Mouse (Mus musculus): ENCODE results near the gene Defa30.
"Not testable (repeated sequence)": the region's sequence is repeated elsewhere in the genome, so short reads cannot be mapped to it uniquely, and the experiment has no call there.

DNA sequence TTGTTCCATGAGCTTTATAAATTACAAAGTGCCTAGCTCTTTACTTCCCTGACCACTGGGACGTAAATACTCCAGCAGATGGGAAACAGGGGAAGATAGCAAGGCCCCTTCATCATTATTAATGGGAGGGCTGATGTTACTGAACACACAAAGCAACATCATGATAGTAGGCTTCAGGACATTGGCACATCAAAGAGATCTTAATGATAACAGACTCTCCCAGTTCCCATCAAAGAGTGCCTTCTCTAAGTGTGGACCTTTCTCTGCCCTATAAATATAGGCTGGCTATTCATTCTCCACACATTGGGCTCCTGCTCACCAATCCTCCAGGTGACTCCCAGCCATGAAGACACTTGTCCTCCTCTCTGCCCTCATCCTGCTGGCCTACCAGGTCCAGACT is 27.5 kb downstream of the Defa30 start, which contains the start of gene Defa22:
- TF ChIP-seq POLR2A (IDR thresholded peaks at IDR 0.05; ENCODE audit: extremely low read depth, insufficient read depth, low read length); CTCF (IDR thresholded peaks at IDR 0.05; ENCODE audit: low read depth, low read length): not testable (repeated sequence)

Data from liver, adult 2 months (tissue).